Mouse (Mus musculus) thymus, adult 2 months (tissue): ENCODE measurements around the gene Uox. TPM values are rescaled to one million over a fixed set of nuclear protein-coding genes. Genes with fewer than 3 reads are reported as not detected.

ENCODE experiments used
- DNase-seq: peaks from one replicate; pipeline ENCODE4 v3.0.0; 2021
- H3K27ac ChIP-seq: fragments of 200-500 bp; 2 replicates; pipeline ENCODE4 v1.5.1; 2012; ENCODE audit warnings: low read length, control low read depth; ENCODE audit not compliant: control insufficient read depth, insufficient read depth
- H3K27me3 ChIP-seq: fragments of 200-500 bp; 2 replicates; pipeline ENCODE4 v1.6.1; 2012; ENCODE audit warnings: mild to moderate bottlenecking, low read length, moderate library complexity, mixed read lengths; ENCODE audit not compliant: control insufficient read depth, insufficient read depth
- H3K36me3 ChIP-seq: fragments of 200-500 bp; 2 replicates; pipeline ENCODE4 v1.6.1; 2012; ENCODE audit warnings: mild to moderate bottlenecking, low read length, moderate library complexity; ENCODE audit not compliant: control insufficient read depth, insufficient read depth
- H3K4me1 ChIP-seq: fragments of 200-500 bp; replicated peaks from 2 replicates; pipeline ENCODE4 v1.6.1; 2012; ENCODE audit warnings: low read length; ENCODE audit not compliant: control insufficient read depth, insufficient read depth
- H3K4me3 ChIP-seq: fragments of 200-500 bp; 2 replicates; pipeline ENCODE4 v1.5.1; 2012; ENCODE audit warnings: mild to moderate bottlenecking, low read length, control low read depth, moderate library complexity; ENCODE audit not compliant: control insufficient read depth, insufficient read depth
- CTCF ChIP-seq: fragments of 200-500 bp; IDR thresholded peaks from 2 replicates; pipeline ENCODE4 v1.5.1; 2012; ENCODE audit warnings: mild to moderate bottlenecking, control low read depth, low read length, moderate library complexity, borderline replicate concordance; ENCODE audit not compliant: control insufficient read depth, poor library complexity, insufficient read depth; ENCODE audit errors: extremely low read depth
- POLR2A ChIP-seq: fragments of 200-500 bp; IDR thresholded peaks from 2 replicates; pipeline ENCODE4 v1.6.1; 2012; ENCODE audit warnings: mild to moderate bottlenecking, low read length, control low read depth, moderate library complexity; ENCODE audit not compliant: control insufficient read depth, poor library complexity, insufficient read depth; ENCODE audit errors: extremely low read depth
- WGBS: fragments of 180-500 bp; shearing (Covaris S2); methylation state at CpG from one replicate; pipeline ENCODE4 v1.1.7; 2018; 5-methylcytosine and 5-hydroxymethylcytosine counted together
- polyA plus RNA-seq: library from polyadenylated mRNA; depleted of rRNA; stranded (reverse); fragments of >200 nt; gene quantifications from 2 replicates; pipeline ENCODE4 v1.2.3, GENCODE M21; 2012

Gene Uox
- polyA plus RNA-seq, 1 experiment, result 0.03 TPM

DNA sequence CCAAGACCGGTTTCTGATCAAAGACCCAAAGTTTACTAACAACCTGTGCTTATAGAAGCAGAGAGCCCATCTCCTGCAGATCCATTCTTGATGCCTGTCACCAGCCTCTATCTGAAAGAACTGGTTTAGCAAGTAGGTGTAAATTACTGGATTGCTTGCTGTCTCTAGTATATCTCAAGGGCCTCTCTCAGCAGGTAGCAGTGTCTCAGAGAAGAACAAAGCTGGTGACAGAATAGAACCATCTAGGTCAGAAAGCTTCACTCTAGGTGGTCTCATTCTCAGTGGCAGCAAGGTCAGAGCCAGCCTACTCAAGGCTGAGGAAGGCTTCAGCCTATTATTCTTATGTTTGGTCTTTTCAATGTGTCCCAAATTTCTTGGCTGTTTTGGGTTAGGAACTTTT is 26.6 kb upstream of the Uox start:
- H3K36me3 ChIP-seq, result no peaks in the 10 kb centered on the region
- H3K27me3 ChIP-seq, result no peaks in the 10 kb centered on the region
- no peak overlapping the region for H3K4me3 ChIP-seq
- no peak for DNase-seq
- H3K27ac ChIP-seq, result no peak overlapping the region
- WGBS, result 70% methylated on average over 1 of the region's 1 CpGs
- H3K4me1 ChIP-seq, result no peaks in the 10 kb centered on the region
- TF ChIP-seq CTCF (no peak), POLR2A (no peak)

DNA sequence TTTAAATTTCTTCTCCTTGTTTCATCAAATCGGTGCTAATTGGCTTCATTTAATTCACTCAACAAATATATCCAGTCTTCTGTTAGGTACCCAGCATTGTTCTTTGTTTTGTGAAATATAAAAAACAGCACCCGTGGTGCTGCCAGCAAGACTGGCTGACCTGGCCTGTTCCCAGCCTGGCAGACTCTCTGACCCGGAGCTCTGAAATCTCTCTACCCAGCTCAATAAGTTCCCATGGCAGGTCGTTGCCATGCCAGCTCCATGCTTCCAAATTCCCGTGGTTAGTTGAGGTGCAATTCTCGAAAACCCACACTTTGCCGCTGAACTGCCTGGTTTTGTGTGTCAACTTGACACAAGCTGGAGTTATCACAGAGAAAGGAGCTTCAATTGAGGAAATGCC is 15.4 kb upstream of the Uox start:
- no peak overlapping the region for H3K27ac ChIP-seq
- H3K4me1 ChIP-seq, result no peaks in the 10 kb centered on the region
- DNase-seq, result no peak
- no peak overlapping the region for H3K4me3 ChIP-seq
- no peaks in the 10 kb centered on the region for H3K36me3 ChIP-seq
- no peak for TF ChIP-seq CTCF
- no peak for TF ChIP-seq POLR2A
- H3K27me3 ChIP-seq, result no peaks in the 10 kb centered on the region
- 92% methylated on average over 7 of the region's 7 CpGs for WGBS

DNA sequence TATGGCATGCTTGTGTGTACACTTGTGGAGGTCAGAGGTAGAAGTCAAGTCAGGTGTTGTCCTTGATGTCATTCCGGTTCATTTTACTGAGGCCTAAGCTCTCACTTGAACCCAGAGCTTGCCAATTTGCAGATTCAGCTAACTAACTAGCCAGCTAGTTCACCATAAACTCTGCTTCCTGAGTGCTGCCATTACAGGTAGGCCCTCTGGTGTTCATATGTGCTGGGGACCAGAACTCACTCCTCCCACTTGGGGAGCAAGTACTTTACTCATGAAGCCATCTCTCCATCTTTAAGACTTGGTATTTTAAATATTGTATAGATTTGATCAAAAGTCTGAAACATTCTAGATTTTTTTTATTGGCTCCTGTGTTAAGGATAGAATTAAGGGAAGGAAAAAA is 13.7 kb upstream of the Uox start:
- no peak for DNase-seq
- 100% methylated on average over 1 of the region's 1 CpGs for WGBS
- no peak overlapping the region for H3K27ac ChIP-seq
- H3K4me1 ChIP-seq, result no peaks in the 10 kb centered on the region
- no peak overlapping the region for H3K4me3 ChIP-seq
- H3K27me3 ChIP-seq, result no peaks in the 10 kb centered on the region
- H3K36me3 ChIP-seq, result no peaks in the 10 kb centered on the region
- TF ChIP-seq CTCF (no peak), POLR2A (no peak)

DNA sequence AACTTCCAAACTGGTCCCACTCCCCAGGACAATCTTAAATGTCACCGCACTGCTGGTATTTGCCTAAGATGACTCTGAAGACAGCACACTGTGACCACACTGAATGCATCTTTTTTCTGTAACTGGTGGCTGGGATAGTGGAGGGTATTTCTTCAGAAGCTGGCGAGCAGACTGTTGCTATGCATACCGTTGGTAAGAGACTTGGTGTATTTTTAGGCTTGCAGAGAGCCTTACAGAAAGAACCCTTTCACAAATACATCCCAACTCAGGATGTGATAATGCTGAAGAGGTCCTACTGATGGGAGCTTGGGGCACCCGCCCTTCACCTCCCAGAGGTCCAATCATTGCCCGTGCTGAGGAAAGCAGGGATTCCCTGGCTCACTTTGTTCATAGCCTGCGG is 12.7 kb upstream of the Uox start:
- Histone ChIP-seq H3K4me1 (no peaks in the 10 kb centered on the region), H3K36me3 (no peaks in the 10 kb centered on the region), H3K4me3 (no peak overlapping the region), H3K27me3 (no peaks in the 10 kb centered on the region), H3K27ac (no peak overlapping the region)
- TF ChIP-seq POLR2A (no peak), CTCF (no peak)
- no peak for DNase-seq
- WGBS, result 94% methylated on average over 6 of the region's 6 CpGs

GRCm38 (mm10) chr3:146562936-146563335 is 7.3 kb upstream of the Uox start:
- Histone ChIP-seq H3K4me3 (no peak overlapping the region), H3K36me3 (no peaks in the 10 kb centered on the region), H3K27ac (no peak overlapping the region), H3K27me3 (no peaks in the 10 kb centered on the region), H3K4me1 (no peaks in the 10 kb centered on the region)
- DNase-seq, result no peak
- WGBS, result 97% methylated on average over 7 of the region's 7 CpGs
- TF ChIP-seq POLR2A (no peak), CTCF (no peak)

DNA sequence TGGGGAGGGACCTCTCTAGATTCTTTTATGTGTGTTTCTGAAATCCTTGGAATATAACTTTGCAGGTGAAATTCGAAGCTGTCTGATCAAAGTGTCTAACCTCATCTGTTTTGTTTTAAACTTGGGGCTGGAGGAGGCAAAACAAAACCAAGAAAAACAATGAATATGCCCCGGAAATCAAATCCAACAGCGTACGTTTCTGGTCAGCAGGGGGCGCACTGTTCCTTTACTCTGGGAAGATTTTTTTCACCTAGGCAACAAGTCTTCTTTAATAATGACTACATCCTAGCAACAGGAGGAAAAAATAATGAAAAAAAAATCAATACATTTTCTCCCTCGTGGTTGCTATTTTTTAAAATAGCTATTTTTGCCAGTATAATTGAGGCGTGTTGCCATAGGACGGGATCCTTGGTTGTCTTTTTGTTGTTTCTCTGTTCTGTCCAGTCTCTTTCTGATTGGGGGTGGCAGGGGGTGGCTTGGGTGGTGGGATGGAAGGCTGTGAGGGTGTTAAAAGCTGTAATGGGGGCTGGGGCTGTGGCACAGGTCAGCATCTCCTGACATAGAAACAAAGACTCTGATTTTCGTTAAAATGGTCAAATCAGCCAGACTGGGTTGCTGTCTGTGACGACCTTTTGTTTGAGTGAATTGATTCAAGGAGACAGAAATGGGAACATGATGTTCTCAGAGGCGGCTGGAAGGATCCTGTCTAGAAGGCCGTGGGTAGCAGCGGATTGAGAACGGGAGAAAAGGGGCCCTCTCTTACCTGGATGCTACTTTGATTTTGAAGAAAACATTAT is 5.8 kb upstream of the Uox start:
- H3K27me3 ChIP-seq, result no peaks in the 10 kb centered on the region
- 44% methylated on average over 14 of the region's 14 CpGs for WGBS
- DNase-seq, result peak; percentile 69
- H3K4me1 ChIP-seq, result no peaks in the 10 kb centered on the region
- no peak overlapping the region for H3K4me3 ChIP-seq
- H3K27ac ChIP-seq, result no peak overlapping the region
- TF ChIP-seq POLR2A (no peak), CTCF (no peak)
- no peaks in the 10 kb centered on the region for H3K36me3 ChIP-seq

- TF ChIP-seq CTCF (no peak), POLR2A (no peak)
- H3K27me3 ChIP-seq, result no peaks in the 10 kb centered on the region
- no peaks in the 10 kb centered on the region for H3K4me1 ChIP-seq
- no peak for DNase-seq
- no peak overlapping the region for H3K4me3 ChIP-seq
- WGBS, result 97% methylated on average over 1 of the region's 1 CpGs
- H3K27ac ChIP-seq, result no peak overlapping the region
- no peaks in the 10 kb centered on the region for H3K36me3 ChIP-seq
Measured at GRCm38 (mm10) chr3:146565065-146565411, 5.2 kb upstream of the Uox start.
